Mouse (Mus musculus): ENCODE data around the gene Dnmt3l. TPM values are rescaled to one million over a fixed set of nuclear protein-coding genes. Genes with fewer than 3 reads are reported as not detected.
"Not testable (repeated sequence)": the region's sequence is repeated elsewhere in the genome, so short reads cannot be mapped to it uniquely, and the experiment has no call there.

The Dnmt3l gene
- polyA plus RNA-seq, 2 experiments: 0.15 TPM; not detected in 1

GRCm38 (mm10) chr10:78095954-78096931, 54.5 kb downstream of the Dnmt3l start:
- H3K9me3 ChIP-seq (ENCODE audit: control insufficient read depth, low read length): no peaks in the 10 kb centered on the region
- 86% methylated on average over 5 of the region's 5 CpGs for WGBS
- no peak for ATAC-seq (ENCODE audit: low FRiP score, low read depth)
- TF ChIP-seq POLR2A (IDR thresholded peaks at IDR 0.05; ENCODE audit: borderline replicate concordance, extremely low read depth, insufficient read depth, insufficient read length): no peak
- no peaks in the 10 kb centered on the region for H3K27me3 ChIP-seq (ENCODE audit: control insufficient read depth, insufficient read depth, low read length)
- H3K4me3 ChIP-seq (replicated peaks; ENCODE audit: low read length): no peak overlapping the region
- no peak overlapping the region for H3K27ac ChIP-seq (replicated peaks; ENCODE audit: low read depth, low read length)
- H3K9ac ChIP-seq (ENCODE audit: low read depth, low read length, severe bottlenecking): no peak overlapping the region
- H3K4me2 ChIP-seq (replicated peaks; ENCODE audit: low read depth, low read length, severe bottlenecking): no peak overlapping the region
- no peaks in the 10 kb centered on the region for H3K36me3 ChIP-seq (ENCODE audit: control insufficient read depth, insufficient read depth, low read length)
- no peak for DNase-seq (ENCODE audit: low spot score)
- H3K4me1 ChIP-seq (ENCODE audit: control insufficient read depth, insufficient read depth, low read length): peaks cover under 1% of the 10 kb centered on the region; the same call in 1 of the 2 replicates

- not testable (repeated sequence) for DNase-seq (ENCODE audit: low spot score); H3K36me3 ChIP-seq (ENCODE audit: control insufficient read depth, insufficient read depth, low read length); H3K9me3 ChIP-seq (ENCODE audit: control insufficient read depth, low read length); H3K4me2 ChIP-seq (replicated peaks; ENCODE audit: low read depth, low read length, severe bottlenecking); H3K27me3 ChIP-seq (ENCODE audit: control insufficient read depth, insufficient read depth, low read length); H3K9ac ChIP-seq (ENCODE audit: low read depth, low read length, severe bottlenecking); H3K4me1 ChIP-seq (ENCODE audit: control insufficient read depth, insufficient read depth, low read length); ATAC-seq (ENCODE audit: low FRiP score, low read depth); H3K27ac ChIP-seq (replicated peaks; ENCODE audit: low read depth, low read length); H3K4me3 ChIP-seq (replicated peaks; ENCODE audit: low read length)
These were observed 58.1 kb downstream of the Dnmt3l start for GRCm38 (mm10) chr10:78099860-78100259.

- Histone ChIP-seq H3K4me2 (replicated peaks; ENCODE audit: low read depth, low read length, severe bottlenecking) (peak overlapping the region; percentile 56), H3K36me3 (ENCODE audit: control insufficient read depth, insufficient read depth, low read length) (no peaks in the 10 kb centered on the region), H3K27me3 (ENCODE audit: control insufficient read depth, insufficient read depth, low read length) (no peaks in the 10 kb centered on the region), H3K4me3 (replicated peaks; ENCODE audit: low read length) (peak overlapping the region; percentile 23), H3K27ac (replicated peaks; ENCODE audit: low read depth, low read length) (no peak overlapping the region), H3K9ac (ENCODE audit: low read depth, low read length, severe bottlenecking) (peak overlapping the region; percentile 5; the same call in 1 of the 2 replicates), H3K9me3 (ENCODE audit: control insufficient read depth, low read length) (no peaks in the 10 kb centered on the region), H3K4me1 (ENCODE audit: control insufficient read depth, insufficient read depth, low read length) (peaks cover 8% of the 10 kb centered on the region)
- peak; percentile 25 for DNase-seq (ENCODE audit: low spot score)
- TF ChIP-seq POLR2A (IDR thresholded peaks at IDR 0.05; ENCODE audit: borderline replicate concordance, extremely low read depth, insufficient read depth, insufficient read length): no peak
- WGBS: 26% methylated on average over 16 of the region's 16 CpGs
- ATAC-seq (ENCODE audit: low FRiP score, low read depth): peak; percentile 67; the same call in 1 of the 2 replicates
These were observed 59.4 kb downstream of the Dnmt3l start for GRCm38 (mm10) chr10:78100989-78101780.

DNA sequence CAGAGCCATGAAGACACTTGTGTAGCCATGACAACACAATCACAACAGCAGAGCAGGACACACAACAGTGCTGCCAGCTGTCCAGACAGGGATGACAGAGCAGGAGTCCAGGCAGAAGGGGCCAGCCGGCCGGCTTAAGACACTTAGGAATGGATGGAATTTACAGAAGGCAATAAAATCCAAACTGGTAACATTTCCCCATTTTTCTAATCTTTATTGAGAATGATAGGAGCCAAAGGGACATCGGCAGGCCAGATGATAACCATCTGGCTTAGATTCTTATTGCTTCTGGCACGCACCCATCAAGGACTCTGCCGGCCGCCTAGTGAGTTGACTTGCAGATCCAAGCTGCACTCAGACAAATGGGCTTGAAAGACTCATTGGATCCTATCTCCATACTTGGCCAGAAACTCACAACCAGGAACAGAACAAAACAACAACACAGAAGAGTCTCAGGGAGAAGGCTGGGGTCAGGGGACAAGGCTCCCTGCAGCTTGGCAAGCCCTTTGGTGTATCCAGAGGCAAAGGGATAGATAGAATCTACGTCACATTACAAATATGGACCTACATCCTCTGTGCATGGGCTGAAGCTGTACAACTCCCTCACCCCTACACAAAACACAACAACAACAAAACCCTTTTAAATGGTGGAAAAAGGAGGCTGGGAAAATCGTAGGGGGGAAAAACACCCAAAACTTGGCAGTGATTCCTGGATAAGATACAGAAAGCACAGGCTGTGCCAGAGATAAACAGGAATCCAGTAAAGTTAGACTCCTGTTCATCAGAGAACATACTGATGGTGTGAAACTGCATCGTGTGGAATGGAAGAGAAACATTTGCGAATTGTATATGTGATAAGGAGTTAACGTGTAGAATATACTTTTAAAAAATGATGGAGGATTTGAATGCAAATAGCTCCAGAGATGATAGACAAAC, 63.1 kb downstream of the Dnmt3l start:
- Histone ChIP-seq H3K9me3 (ENCODE audit: control insufficient read depth, low read length) (no peaks in the 10 kb centered on the region), H3K4me1 (ENCODE audit: control insufficient read depth, insufficient read depth, low read length) (peaks cover 8% of the 10 kb centered on the region), H3K27me3 (ENCODE audit: control insufficient read depth, insufficient read depth, low read length) (no peaks in the 10 kb centered on the region), H3K27ac (replicated peaks; ENCODE audit: low read depth, low read length) (no peak overlapping the region), H3K9ac (ENCODE audit: low read depth, low read length, severe bottlenecking) (no peak overlapping the region), H3K36me3 (ENCODE audit: control insufficient read depth, insufficient read depth, low read length) (no peaks in the 10 kb centered on the region), H3K4me3 (replicated peaks; ENCODE audit: low read length) (no peak overlapping the region), H3K4me2 (replicated peaks; ENCODE audit: low read depth, low read length, severe bottlenecking) (no peak overlapping the region)
- no peak for TF ChIP-seq POLR2A (IDR thresholded peaks at IDR 0.05; ENCODE audit: borderline replicate concordance, extremely low read depth, insufficient read depth, insufficient read length)
- DNase-seq (ENCODE audit: low spot score) (peak; percentile 80), ATAC-seq (ENCODE audit: low FRiP score, low read depth) (peak; percentile 78)
- WGBS: 47% methylated on average over 11 of the region's 11 CpGs
